Mouse (Mus musculus) heart, adult 2 months (tissue): ENCODE measurements at regions not wholly inside any gene's neighbourhood (a gene's known extent, or its start where the extent isn't known, plus 50 kb on each side); places are given as distances from the start of the nearest gene placed in this dataset.

ENCODE experiments used
- DNase-seq, 2 experiments: peaks; one replicate each; pipeline ENCODE4 v3.0.0; 2021
- H3K27ac ChIP-seq: fragments of 200-600 bp; 2 replicates; pipeline ENCODE4 v1.8.1; 2022
- H3K27me3 ChIP-seq: fragments of 200-500 bp; 2 replicates; pipeline ENCODE4 v1.6.1; 2012; ENCODE audit warnings: mild to moderate bottlenecking, low read length, inconsistent platforms, mixed read lengths; ENCODE audit not compliant: control insufficient read depth, insufficient read depth
- H3K36me3 ChIP-seq: fragments of 200-500 bp; 2 replicates; pipeline ENCODE4 v1.6.1; 2012; ENCODE audit warnings: low read length, inconsistent platforms; ENCODE audit not compliant: control insufficient read depth, insufficient read depth
- H3K4me1 ChIP-seq: fragments of 200-500 bp; 2 replicates; pipeline ENCODE4 v1.6.1; 2011; ENCODE audit warnings: low read length; ENCODE audit not compliant: control insufficient read depth, insufficient read depth
- H3K4me3 ChIP-seq: fragments of 200-600 bp; 2 replicates; pipeline ENCODE4 v1.8.1; 2022
- H3K79me2 ChIP-seq: fragments of 200-500 bp; replicated peaks from 2 replicates; pipeline ENCODE4 v1.6.1; 2012; ENCODE audit warnings: mild to moderate bottlenecking, inconsistent platforms, low read length, moderate library complexity, mixed read lengths; ENCODE audit not compliant: control insufficient read depth, insufficient read depth
- H3K9ac ChIP-seq: fragments of 200-500 bp; 2 replicates; pipeline ENCODE4 v1.6.1; 2012; ENCODE audit warnings: low read depth, mild to moderate bottlenecking, control low read depth, inconsistent platforms, low read length, mixed read lengths
- CTCF ChIP-seq: fragments of 200-600 bp; IDR thresholded peaks from 2 replicates; pipeline ENCODE4 v1.8.1; 2022; ENCODE audit warnings: antibody characterized with exemption, mild to moderate bottlenecking, moderate library complexity
- EP300 ChIP-seq: fragments of 200-500 bp; IDR thresholded peaks from 2 replicates; pipeline ENCODE4 v1.6.1; 2011; ENCODE audit warnings: low read depth, low read length, control low read depth; ENCODE audit not compliant: insufficient read depth
- POLR2A ChIP-seq: fragments of 200-500 bp; IDR thresholded peaks from 2 replicates; pipeline ENCODE4 v1.6.1; 2011; ENCODE audit warnings: mild to moderate bottlenecking, low read depth, low read length, control low read depth; ENCODE audit not compliant: insufficient read depth
- WGBS: fragments of 180-500 bp; shearing (Covaris S2); methylation state at CpG from one replicate; pipeline ENCODE4 v1.1.7; 2018; 5-methylcytosine and 5-hydroxymethylcytosine counted together
- intact Hi-C: fragments of 180-260 bp; cut with DNase I; formaldehyde crosslinking; loops from one replicate; pipeline ENCODE4 v1.15.1; 2025

DNA sequence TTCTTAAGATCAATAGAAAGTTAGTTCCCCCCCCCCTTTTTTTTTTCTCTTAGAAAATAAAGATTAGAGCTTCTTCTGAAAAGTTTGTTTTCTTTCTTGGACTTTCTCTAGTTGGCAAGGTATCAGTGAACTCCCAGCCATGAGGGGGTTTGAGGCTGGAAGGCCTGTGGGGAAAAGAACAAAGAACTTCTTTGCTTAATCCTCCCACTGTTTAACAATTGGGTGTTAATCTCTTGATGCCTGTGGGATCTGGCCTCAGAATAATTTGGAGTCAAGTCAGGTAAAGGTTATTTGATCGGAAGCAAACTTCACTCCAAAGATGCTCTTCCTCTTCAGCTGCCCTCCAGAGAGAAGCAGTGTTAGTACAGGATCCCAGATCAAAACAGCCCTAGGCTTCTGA is 84.8 kb downstream of the Alg10b start:
- no peak overlapping the region for H3K4me3 ChIP-seq
- WGBS = 48% methylated on average over 1 of the region's 1 CpGs
- H3K79me2 ChIP-seq = no peaks in the 10 kb centered on the region
- no peak overlapping the region for H3K27ac ChIP-seq
- intact Hi-C loops = no loop called here
- TF ChIP-seq EP300 = no peak
- no peak for DNase-seq
- no peaks in the 10 kb centered on the region for H3K27me3 ChIP-seq
- H3K36me3 ChIP-seq = no peaks in the 10 kb centered on the region
- no peaks in the 10 kb centered on the region for H3K4me1 ChIP-seq
- H3K9ac ChIP-seq = no peak overlapping the region

DNA sequence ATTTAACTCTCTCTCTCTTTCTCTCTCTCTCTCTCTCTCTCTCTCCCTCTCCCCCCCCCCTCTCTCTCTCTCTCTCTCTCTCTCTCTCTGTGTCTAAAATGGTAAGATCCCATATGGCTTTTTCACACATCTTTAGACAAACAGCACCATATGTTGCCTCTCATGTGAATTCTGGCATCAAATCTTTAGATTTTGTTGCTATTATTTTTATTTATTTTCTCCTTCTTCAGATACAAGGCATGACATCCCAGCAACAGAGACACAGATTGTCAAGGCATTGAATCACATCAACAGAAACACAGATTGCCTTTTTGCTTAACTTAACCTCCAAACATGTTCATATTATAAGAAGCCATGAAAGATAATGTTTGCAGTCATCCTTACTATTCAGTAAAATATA is 85.6 kb downstream of the Alg10b start:
- H3K4me1 ChIP-seq = no peaks in the 10 kb centered on the region
- intact Hi-C loops = no loop called here
- DNase-seq = no peak
- H3K27ac ChIP-seq = no peak overlapping the region
- TF ChIP-seq EP300 = no peak
- no peak for TF ChIP-seq POLR2A
- TF ChIP-seq CTCF = no peak
- H3K36me3 ChIP-seq = no peaks in the 10 kb centered on the region
- no peaks in the 10 kb centered on the region for H3K79me2 ChIP-seq
- H3K4me3 ChIP-seq = no peak overlapping the region
- no peaks in the 10 kb centered on the region for H3K27me3 ChIP-seq
- no peak overlapping the region for H3K9ac ChIP-seq

DNA sequence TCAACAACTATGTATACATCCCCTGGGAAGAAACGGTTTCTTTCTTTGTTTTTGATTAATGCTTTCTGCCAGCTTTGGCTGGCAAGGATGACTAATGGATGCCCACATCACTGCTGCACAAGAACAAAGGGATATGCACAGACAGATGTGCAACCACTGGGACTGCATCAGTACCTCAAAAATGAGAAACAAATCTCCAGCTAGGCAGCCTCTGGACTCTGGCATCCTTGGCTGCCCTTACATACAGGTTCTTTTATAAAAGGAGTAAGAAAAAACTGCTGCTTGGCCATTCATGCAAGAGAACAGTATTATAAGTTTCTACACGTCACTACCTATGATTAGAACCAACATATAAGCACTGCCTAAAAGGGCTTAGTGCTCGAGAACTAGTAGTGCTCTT is 97.7 kb downstream of the Alg10b start:
- H3K36me3 ChIP-seq = no peaks in the 10 kb centered on the region
- DNase-seq = no peak
- 59% methylated on average over 3 of the region's 3 CpGs for WGBS

DNA sequence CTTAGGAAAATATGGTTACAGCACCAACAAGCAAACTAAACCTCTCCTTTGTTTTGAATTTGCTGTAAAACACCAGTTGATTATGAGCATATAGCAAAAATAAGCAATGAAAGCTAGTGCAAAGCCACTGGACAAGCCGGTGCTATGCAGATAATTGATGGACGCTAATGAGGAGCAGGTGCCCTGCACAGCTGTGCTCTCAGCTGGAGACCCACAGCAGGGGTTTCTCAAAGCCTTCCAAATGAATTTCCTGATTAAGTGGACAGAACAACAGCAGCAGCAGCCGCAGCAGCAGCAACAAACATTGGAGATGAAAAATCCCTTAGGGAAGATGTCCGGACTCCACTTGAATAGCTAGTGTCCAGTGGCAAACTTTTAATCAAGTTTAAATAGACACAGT is 109.2 kb downstream of the Alg10b start:
- no peak for DNase-seq
- intact Hi-C loops = no loop called here

More for the DNA sequence above, 97.7 kb downstream of the Alg10b start:
- H3K79me2 ChIP-seq = no peaks in the 10 kb centered on the region
- H3K9ac ChIP-seq = no peak overlapping the region
- TF ChIP-seq CTCF (no peak), POLR2A (no peak), EP300 (no peak)
- H3K27ac ChIP-seq = no peak overlapping the region
- H3K4me1 ChIP-seq = no peaks in the 10 kb centered on the region
- H3K4me3 ChIP-seq = no peak overlapping the region
- H3K27me3 ChIP-seq = no peaks in the 10 kb centered on the region
- intact Hi-C loops = no loop called here

DNA sequence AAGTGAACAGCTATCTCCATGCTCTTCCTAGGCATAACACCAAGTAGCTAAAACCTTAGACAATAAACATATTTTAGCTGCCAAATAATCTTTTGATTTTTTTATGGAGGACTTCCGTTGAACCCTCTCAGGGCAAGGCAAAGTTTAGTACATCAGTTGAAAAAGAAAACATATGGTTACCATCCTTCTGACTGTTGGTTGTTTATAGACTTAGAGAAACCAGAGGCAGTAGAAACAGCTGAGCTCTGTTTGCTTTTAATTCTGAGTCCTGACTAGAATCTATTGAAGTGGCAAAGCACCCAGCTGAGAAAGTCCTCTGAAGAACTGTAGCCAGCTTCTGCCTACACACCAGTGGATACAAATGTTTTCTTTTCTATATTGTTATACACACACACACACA is 109.7 kb downstream of the Alg10b start:
- no peak for DNase-seq
- H3K27ac ChIP-seq = no peak overlapping the region
- H3K79me2 ChIP-seq = no peaks in the 10 kb centered on the region
- 47% methylated on average over 1 of the region's 1 CpGs for WGBS
- H3K4me1 ChIP-seq = no peaks in the 10 kb centered on the region; the same call in none of the 2 replicates
- no peak for TF ChIP-seq EP300
- no peak for TF ChIP-seq POLR2A
- no peak overlapping the region for H3K9ac ChIP-seq
- no peaks in the 10 kb centered on the region; the same call in 1 of the 2 replicates for H3K36me3 ChIP-seq
- H3K27me3 ChIP-seq = no peaks in the 10 kb centered on the region
- H3K4me3 ChIP-seq = no peak overlapping the region
- intact Hi-C loops = no loop called here

More for the DNA sequence above, 109.2 kb downstream of the Alg10b start:
- no peaks in the 10 kb centered on the region; the same call in 1 of the 2 replicates for H3K36me3 ChIP-seq
- TF ChIP-seq CTCF (no peak), POLR2A (no peak), EP300 (no peak)
- H3K4me1 ChIP-seq = no peaks in the 10 kb centered on the region; the same call in none of the 2 replicates
- no peak overlapping the region for H3K4me3 ChIP-seq
- no peak overlapping the region for H3K27ac ChIP-seq
- WGBS = 34% methylated on average over 4 of the region's 4 CpGs
- no peak overlapping the region for H3K9ac ChIP-seq
- H3K79me2 ChIP-seq = no peaks in the 10 kb centered on the region
- no peaks in the 10 kb centered on the region for H3K27me3 ChIP-seq

DNA sequence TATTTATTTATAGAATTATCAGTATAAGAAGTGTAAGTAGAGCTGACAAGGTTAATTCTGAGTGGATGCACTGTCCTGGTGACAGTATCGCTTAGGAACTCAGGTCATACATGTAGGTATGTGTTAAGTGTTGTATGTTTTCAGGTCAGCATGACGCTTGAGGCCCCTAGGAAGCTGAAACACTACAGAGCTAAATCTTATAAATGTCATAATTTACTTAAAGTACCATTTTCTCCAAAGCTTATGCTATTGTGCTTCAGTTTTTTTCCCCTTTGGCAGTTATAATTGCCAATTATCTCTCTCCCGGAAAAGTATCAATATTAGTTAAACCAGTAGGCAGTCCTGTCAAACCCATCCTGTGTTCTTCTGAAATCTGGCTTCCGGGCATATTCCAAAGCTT is 110.3 kb downstream of the Alg10b start:
- no peaks in the 10 kb centered on the region for H3K79me2 ChIP-seq
- 83% methylated on average over 4 of the region's 4 CpGs for WGBS
- no peak overlapping the region for H3K9ac ChIP-seq
- intact Hi-C loops = no loop called here
- H3K4me1 ChIP-seq = no peaks in the 10 kb centered on the region; the same call in none of the 2 replicates
- TF ChIP-seq CTCF = no peak
- no peak for TF ChIP-seq POLR2A
- no peak for TF ChIP-seq EP300
- H3K27ac ChIP-seq = no peak overlapping the region
- no peaks in the 10 kb centered on the region for H3K27me3 ChIP-seq
- no peaks in the 10 kb centered on the region; the same call in 1 of the 2 replicates for H3K36me3 ChIP-seq
- no peak for DNase-seq
- no peak overlapping the region for H3K4me3 ChIP-seq
